Mouse (Mus musculus) spleen, postnatal 14 days (tissue): ENCODE data around the gene Eif2b3.

Source experiments
- DNase-seq, 2 experiments: peaks; one replicate each; pipeline ENCODE4 v3.0.0; 2021 to 2022; ENCODE audit warnings: low spot score in 2 of 2

The Eif2b3 gene

GRCm38 (mm10) chr4:117014901-117015415, 4.2 kb upstream of the Eif2b3 start:
- no peak for DNase-seq

GRCm38 (mm10) chr4:117017738-117018137, 1.5 kb upstream of the Eif2b3 start:
- no peak for DNase-seq

GRCm38 (mm10) chr4:117018327-117018726, 875 bp upstream of the Eif2b3 start:
- no peak for DNase-seq

- no peak for DNase-seq
These were observed 4.3 kb downstream of the Eif2b3 start for GRCm38 (mm10) chr4:117023469-117023868.

GRCm38 (mm10) chr4:117031105-117031504, 11.9 kb downstream of the Eif2b3 start:
- DNase-seq = no peak

- no peak for DNase-seq
These were observed 20.9 kb downstream of the Eif2b3 start for GRCm38 (mm10) chr4:117039925-117040687.

- DNase-seq = no peak
These were observed 21.6 kb downstream of the Eif2b3 start for GRCm38 (mm10) chr4:117040791-117041190.

- no peak for DNase-seq
These were observed 22.1 kb downstream of the Eif2b3 start for GRCm38 (mm10) chr4:117041283-117041721.

GRCm38 (mm10) chr4:117048836-117049235, 29.6 kb downstream of the Eif2b3 start:
- no peak for DNase-seq

GRCm38 (mm10) chr4:117049485-117049884, 30.3 kb downstream of the Eif2b3 start:
- no peak for DNase-seq

GRCm38 (mm10) chr4:117052626-117053025, 33.4 kb downstream of the Eif2b3 start:
- no peak for DNase-seq

GRCm38 (mm10) chr4:117053956-117054355, 34.8 kb downstream of the Eif2b3 start:
- no peak for DNase-seq

- peak in 1 of 2 experiments; percentile 6 for DNase-seq
These were observed 36.9 kb downstream of the Eif2b3 start for GRCm38 (mm10) chr4:117056102-117056501.

- DNase-seq = no peak
These were observed 37.3 kb downstream of the Eif2b3 start for GRCm38 (mm10) chr4:117056514-117056913.

- no peak for DNase-seq
These were observed 39.3 kb downstream of the Eif2b3 start for GRCm38 (mm10) chr4:117058512-117058911.

- no peak for DNase-seq
These were observed 43.6 kb downstream of the Eif2b3 start for GRCm38 (mm10) chr4:117062700-117063390.

- DNase-seq = no peak
These were observed 48.8 kb downstream of the Eif2b3 start for GRCm38 (mm10) chr4:117068035-117068434.

GRCm38 (mm10) chr4:117069647-117070046, 50.4 kb downstream of the Eif2b3 start:
- no peak for DNase-seq

GRCm38 (mm10) chr4:117070624-117071023, 51.4 kb downstream of the Eif2b3 start:
- no peak for DNase-seq

GRCm38 (mm10) chr4:117071183-117071582, 52.0 kb downstream of the Eif2b3 start:
- no peak for DNase-seq

GRCm38 (mm10) chr4:117087948-117088640, 68.9 kb downstream of the Eif2b3 start:
- DNase-seq = no peak

- DNase-seq = no peak
These were observed 71.4 kb downstream of the Eif2b3 start for GRCm38 (mm10) chr4:117090586-117090985.
